Mouse (Mus musculus) C2C12 (cell line): ENCODE data around the gene Wwox.

Source experiments
- CEBPB ChIP-seq: IDR thresholded peaks from one replicate; pipeline ENCODE4 v1.6.1; 2011; ENCODE audit warnings: low read depth, mild to moderate bottlenecking, control low read depth, moderate library complexity
- CTCF ChIP-seq: IDR thresholded peaks from one replicate; pipeline ENCODE4 v1.5.1; 2011; ENCODE audit not compliant: control insufficient read depth, insufficient read depth, insufficient read length
- MAX ChIP-seq: IDR thresholded peaks from one replicate; pipeline ENCODE4 v1.6.1; 2011; ENCODE audit warnings: mild to moderate bottlenecking, control low read depth
- MYOD1 ChIP-seq: IDR thresholded peaks from one replicate; pipeline ENCODE4 v1.6.1; 2011; ENCODE audit warnings: low read depth; ENCODE audit not compliant: control insufficient read depth, insufficient read length
- MYOG ChIP-seq: IDR thresholded peaks from one replicate; pipeline ENCODE4 v1.6.1; 2011; ENCODE audit not compliant: control insufficient read depth, insufficient read length; ENCODE audit errors: extremely low read depth

GRCm38 (mm10) chr8:115380017-115380416 lies 940.6 kb downstream of the Wwox start:
- TF ChIP-seq CEBPB (no peak), MAX (no peak), CTCF (no peak), MYOD1 (no peak), MYOG (no peak)
